Mouse (Mus musculus) heart, embryonic 12.5 days (tissue): Measurements from ENCODE around the gene Tcf20. TPM values are rescaled to one million over a fixed set of nuclear protein-coding genes. Genes with fewer than 3 reads are reported as not detected.
A peak's percentile ranks its signal among the peaks of the same experiment; 100 is the strongest.

Experiments
- ATAC-seq: fragments of 200-750 bp; cut with Nextera tagmentation; 2 replicates; pipeline ENCODE4 v1.8.0; 2017; ENCODE audit warnings: moderate TSS enrichment, moderate library complexity; ENCODE audit not compliant: insufficient number of reproducible peaks, low FRiP score
- H3K27ac ChIP-seq: fragments of 300-500 bp; sonication (generic); 2 replicates; pipeline ENCODE4 v1.5.1; 2016; ENCODE audit warnings: mild to moderate bottlenecking, moderate library complexity; ENCODE audit not compliant: poor library complexity, severe bottlenecking
- H3K27me3 ChIP-seq: fragments of 300-500 bp; sonication (generic); replicated peaks from 2 replicates; pipeline ENCODE4 v1.6.1; 2016; ENCODE audit warnings: mild to moderate bottlenecking, moderate library complexity
- H3K36me3 ChIP-seq: fragments of 300-500 bp; sonication (generic); 2 replicates; pipeline ENCODE4 v1.6.1; 2016; ENCODE audit warnings: mild to moderate bottlenecking, moderate library complexity
- H3K4me1 ChIP-seq: fragments of 300-500 bp; sonication (generic); replicated peaks from 2 replicates; pipeline ENCODE4 v1.6.1; 2016; ENCODE audit warnings: mild to moderate bottlenecking
- H3K4me2 ChIP-seq: fragments of 300-500 bp; sonication (generic); 2 replicates; pipeline ENCODE4 v1.6.1; 2016; ENCODE audit warnings: mild to moderate bottlenecking, moderate library complexity
- H3K4me3 ChIP-seq: fragments of 300-500 bp; sonication (generic); 2 replicates; pipeline ENCODE4 v1.5.1; 2016; ENCODE audit warnings: mild to moderate bottlenecking
- H3K9ac ChIP-seq: fragments of 300-500 bp; sonication (generic); 2 replicates; pipeline ENCODE4 v1.6.1; 2016; ENCODE audit warnings: mild to moderate bottlenecking, moderate library complexity
- H3K9me3 ChIP-seq: fragments of 300-500 bp; sonication (generic); replicated peaks from 2 replicates; pipeline ENCODE4 v1.6.1; 2016; ENCODE audit warnings: mild to moderate bottlenecking, moderate library complexity
- WGBS: fragments of 180-500 bp; shearing (Covaris S2); methylation state at CpG from one replicate; pipeline ENCODE4 v1.1.7; 2016; 5-methylcytosine and 5-hydroxymethylcytosine counted together
- polyA plus RNA-seq: library from polyadenylated mRNA; unstranded; fragments of >200 nt; fragmentation: Nextera tagmentation; extraction: Ambion mirVana; gene quantifications from 2 replicates; pipeline ENCODE4 v1.2.1, GENCODE M21; 2016

Tcf20 gene
- polyA plus RNA-seq, 1 experiment from 2014 or later: 5.4 TPM

DNA sequence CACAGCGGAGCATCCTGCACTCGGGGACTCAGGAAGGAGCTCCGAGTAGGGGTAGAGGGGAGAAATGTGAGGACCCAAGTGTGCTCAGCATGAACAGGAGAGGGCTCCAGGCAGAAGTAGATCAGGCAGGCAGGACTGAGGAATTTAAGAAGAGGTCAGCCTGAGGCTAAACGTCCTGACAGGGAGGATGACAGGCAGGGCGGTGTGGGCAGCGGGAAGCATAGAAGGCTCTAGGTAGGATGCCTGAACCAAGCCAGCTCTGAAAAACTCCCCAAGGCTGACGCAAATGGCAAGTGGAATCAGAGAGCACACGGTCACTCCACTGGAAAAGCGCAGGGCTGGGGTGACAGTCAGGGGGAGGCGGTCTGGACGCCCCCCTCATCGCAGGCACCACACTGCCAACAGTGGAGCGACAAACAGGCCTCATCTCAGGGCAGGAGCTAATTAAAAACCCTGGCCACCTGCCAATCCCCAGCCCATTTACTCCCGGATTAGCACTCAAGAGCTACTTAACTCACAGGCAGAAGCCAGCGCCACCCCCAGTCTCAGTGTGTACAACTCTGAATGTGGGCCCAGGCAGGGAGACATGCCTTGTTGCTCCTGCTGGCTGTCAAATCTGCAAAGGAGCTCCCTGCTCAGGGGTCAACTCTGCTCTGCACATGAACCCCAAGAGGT is 23.5 kb upstream of the Tcf20 start:
- Histone ChIP-seq H3K27ac (peak overlapping the region; percentile 82), H3K27me3 (peaks cover 12% of the 10 kb centered on the region; the same call in 1 of the 2 replicates), H3K9ac (peak overlapping the region; percentile 4; the same call in 1 of the 2 replicates), H3K4me1 (peaks cover 46% of the 10 kb centered on the region), H3K36me3 (no peaks in the 10 kb centered on the region), H3K4me3 (no peak overlapping the region; the same call in 1 of the 2 replicates), H3K9me3 (no peaks in the 10 kb centered on the region), H3K4me2 (peak overlapping the region; percentile 59)
- 20% methylated on average over 15 of the region's 15 CpGs for WGBS
- ATAC-seq: peak; percentile 75

DNA sequence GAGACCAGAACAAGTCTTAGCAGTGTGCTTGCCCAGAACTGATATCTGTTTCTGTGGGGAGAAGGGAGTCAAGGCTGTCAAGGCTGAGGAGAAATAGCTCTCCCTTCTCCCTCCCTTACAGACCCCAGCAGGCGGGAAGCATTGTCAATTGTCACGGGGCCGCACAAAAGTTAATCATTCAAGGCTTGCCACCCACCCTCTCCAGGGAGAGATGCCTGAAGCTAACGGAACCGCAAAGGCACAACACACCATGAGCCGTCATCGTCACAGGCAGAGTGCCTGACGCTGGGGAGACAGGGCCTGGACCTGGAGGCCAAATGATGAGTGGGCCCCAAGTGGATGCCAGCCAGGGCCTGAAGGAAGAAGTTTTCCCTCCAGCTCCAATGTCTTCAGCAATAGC is 22.8 kb upstream of the Tcf20 start:
- no peak overlapping the region for H3K4me3 ChIP-seq
- H3K9ac ChIP-seq: peak overlapping the region; percentile 37
- ATAC-seq: no peak
- peak overlapping the region; percentile 59 for H3K4me2 ChIP-seq
- no peaks in the 10 kb centered on the region for H3K36me3 ChIP-seq
- H3K27ac ChIP-seq: peak overlapping the region; percentile 82
- WGBS: 28% methylated on average over 8 of the region's 8 CpGs
- no peaks in the 10 kb centered on the region for H3K9me3 ChIP-seq
- peaks cover 46% of the 10 kb centered on the region for H3K4me1 ChIP-seq
- peaks cover 12% of the 10 kb centered on the region; the same call in 1 of the 2 replicates for H3K27me3 ChIP-seq

DNA sequence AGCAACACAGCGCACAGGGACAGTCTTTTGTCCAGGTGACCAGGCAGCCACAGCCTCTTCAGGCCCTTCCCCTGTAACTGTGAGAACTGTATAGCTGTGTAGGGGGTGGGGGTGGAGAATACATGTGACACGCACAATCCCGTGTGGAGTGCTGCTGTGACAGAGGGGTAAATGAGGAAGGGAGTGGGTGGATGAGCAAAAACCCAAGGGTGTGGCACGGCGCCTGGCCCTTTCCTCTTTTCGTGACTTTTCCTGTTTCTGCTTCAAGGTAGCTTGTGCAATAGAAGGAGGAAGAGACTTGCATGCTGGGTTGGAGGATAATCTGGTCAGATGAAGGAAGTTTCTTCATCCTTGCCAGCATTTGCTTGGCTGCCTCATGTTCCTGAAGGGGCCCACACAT is 21.9 kb upstream of the Tcf20 start:
- Histone ChIP-seq H3K4me1 (peaks cover 46% of the 10 kb centered on the region), H3K4me3 (no peak overlapping the region), H3K9me3 (no peaks in the 10 kb centered on the region), H3K27me3 (peaks cover 5% of the 10 kb centered on the region; the same call in 1 of the 2 replicates), H3K9ac (no peak overlapping the region), H3K4me2 (no peak overlapping the region), H3K36me3 (no peaks in the 10 kb centered on the region), H3K27ac (no peak overlapping the region)
- WGBS: 87% methylated on average over 6 of the region's 6 CpGs
- no peak for ATAC-seq

DNA sequence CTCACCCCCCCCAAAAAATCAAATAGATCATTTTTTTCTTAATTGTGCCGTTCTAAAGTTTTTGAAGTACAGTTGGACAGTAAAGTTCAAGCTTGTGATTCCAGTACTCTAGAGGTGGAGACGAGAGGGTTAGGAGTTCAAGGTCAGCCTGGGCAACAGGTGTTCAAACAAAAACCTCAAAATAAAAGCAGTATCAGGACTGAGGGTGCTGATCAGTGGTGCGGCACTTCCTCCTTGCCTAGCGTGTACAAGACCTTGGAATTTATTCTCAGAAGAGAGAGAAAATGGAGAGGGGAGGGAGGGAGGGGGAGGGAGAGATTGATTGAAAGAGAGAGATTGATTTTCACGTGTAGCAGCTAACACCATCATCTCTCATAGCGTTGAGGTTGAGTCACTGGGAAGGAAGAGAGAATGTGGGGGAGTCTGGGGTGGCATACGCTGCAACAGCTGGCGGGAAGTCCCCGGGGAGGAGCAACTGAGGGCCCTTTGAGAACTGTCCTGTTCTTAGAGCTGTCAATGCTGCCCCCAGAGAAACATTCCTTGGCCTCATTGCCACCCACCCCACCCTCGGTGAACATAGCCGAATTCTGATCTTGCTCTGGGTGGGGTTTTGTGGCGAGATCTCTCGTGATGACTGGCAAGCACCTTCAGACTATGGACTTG is 21.2 kb upstream of the Tcf20 start:
- ATAC-seq: no peak
- WGBS: 69% methylated on average over 13 of the region's 13 CpGs

DNA sequence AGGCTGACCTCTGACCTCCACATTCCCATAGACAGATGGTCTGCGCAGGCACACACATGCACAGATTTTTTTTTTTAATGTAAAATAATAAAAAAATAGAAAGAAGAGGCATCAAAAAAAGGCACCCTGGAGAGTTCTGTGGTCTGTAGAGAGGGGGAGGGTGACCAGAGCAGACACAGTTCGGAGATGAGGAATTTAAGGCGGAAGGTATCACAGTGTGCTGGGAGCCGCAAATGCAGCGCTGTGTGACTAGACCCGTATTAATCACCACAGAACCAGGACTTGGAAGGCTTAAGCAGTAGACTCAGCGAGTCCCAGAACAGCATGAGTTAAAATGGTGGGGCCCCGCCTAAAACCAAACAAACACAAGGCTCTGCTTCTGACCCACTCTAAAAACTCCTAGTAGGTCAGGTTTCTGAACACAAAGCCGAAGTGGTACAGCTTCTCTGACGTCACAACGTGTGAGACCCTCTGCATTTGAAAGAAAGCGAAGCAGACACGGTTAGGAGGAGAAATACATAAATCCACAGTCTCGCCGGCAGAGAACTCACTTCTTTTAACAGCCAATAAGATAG is 19.8 kb upstream of the Tcf20 start:
- WGBS: 59% methylated on average over 15 of the region's 15 CpGs

More for the DNA sequence above, 21.2 kb upstream of the Tcf20 start:
- H3K9me3 ChIP-seq: no peaks in the 10 kb centered on the region
- peaks cover 46% of the 10 kb centered on the region for H3K4me1 ChIP-seq
- H3K27me3 ChIP-seq: peaks cover 5% of the 10 kb centered on the region; the same call in 1 of the 2 replicates
- H3K27ac ChIP-seq: no peak overlapping the region
- no peak overlapping the region for H3K4me3 ChIP-seq
- no peaks in the 10 kb centered on the region for H3K36me3 ChIP-seq
- H3K9ac ChIP-seq: no peak overlapping the region
- no peak overlapping the region for H3K4me2 ChIP-seq

DNA sequence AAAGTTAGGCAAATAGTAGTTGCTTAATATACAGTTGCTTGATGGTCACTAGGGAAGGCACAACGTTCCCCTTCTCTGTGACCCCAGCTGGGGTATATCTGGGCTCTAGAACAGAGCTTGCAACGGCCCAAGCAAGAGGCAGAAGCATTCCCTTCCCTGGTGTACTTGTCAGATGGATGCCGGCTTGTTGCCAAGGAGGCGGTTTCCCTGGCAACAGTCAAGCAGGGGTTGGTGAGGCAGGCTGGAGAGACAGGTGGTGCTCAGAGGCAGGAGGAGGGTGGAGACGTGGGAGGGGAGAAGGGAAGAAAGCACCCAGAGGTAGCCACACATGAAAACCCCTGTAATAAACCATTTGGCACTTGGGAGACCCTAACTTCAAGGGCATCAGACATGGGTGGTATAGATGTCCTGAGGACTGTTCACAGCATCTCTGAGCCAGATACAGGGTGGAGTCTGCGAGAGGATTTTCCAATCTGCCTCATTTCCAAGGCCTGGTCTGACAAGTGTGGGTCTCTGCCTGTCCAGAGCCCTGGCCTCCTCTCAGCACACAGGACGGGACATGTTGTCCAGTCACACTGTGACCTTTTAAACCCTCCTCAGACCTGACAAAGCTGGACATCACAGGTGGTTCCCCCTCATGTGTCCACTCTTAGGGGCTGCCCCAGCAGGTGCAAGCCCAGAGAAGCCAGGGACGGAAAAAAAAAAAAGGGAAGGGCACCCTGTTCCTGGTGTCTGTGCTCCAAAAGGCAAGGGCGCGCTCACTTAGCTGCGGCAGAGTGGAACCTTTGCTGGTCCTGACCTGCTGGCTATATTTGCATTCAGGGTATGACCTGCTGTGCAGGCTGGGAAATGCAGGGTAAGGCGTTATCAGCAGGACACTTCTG is 15.2 kb upstream of the Tcf20 start:
- Histone ChIP-seq H3K9ac (no peak overlapping the region), H3K4me2 (no peak overlapping the region), H3K27ac (no peak overlapping the region), H3K36me3 (no peaks in the 10 kb centered on the region), H3K9me3 (no peaks in the 10 kb centered on the region), H3K27me3 (peaks cover 48% of the 10 kb centered on the region), H3K4me1 (peaks cover 4% of the 10 kb centered on the region; the same call in 1 of the 2 replicates), H3K4me3 (no peak overlapping the region)
- WGBS: 48% methylated on average over 12 of the region's 12 CpGs
- ATAC-seq: no peak

More for the DNA sequence above, 19.8 kb upstream of the Tcf20 start:
- ATAC-seq: no peak
- no peak overlapping the region for H3K27ac ChIP-seq
- no peak overlapping the region for H3K9ac ChIP-seq
- H3K9me3 ChIP-seq: no peaks in the 10 kb centered on the region
- no peak overlapping the region for H3K4me2 ChIP-seq
- H3K27me3 ChIP-seq: peaks cover 12% of the 10 kb centered on the region
- no peaks in the 10 kb centered on the region for H3K36me3 ChIP-seq
- peaks cover 36% of the 10 kb centered on the region for H3K4me1 ChIP-seq
- H3K4me3 ChIP-seq: no peak overlapping the region

DNA sequence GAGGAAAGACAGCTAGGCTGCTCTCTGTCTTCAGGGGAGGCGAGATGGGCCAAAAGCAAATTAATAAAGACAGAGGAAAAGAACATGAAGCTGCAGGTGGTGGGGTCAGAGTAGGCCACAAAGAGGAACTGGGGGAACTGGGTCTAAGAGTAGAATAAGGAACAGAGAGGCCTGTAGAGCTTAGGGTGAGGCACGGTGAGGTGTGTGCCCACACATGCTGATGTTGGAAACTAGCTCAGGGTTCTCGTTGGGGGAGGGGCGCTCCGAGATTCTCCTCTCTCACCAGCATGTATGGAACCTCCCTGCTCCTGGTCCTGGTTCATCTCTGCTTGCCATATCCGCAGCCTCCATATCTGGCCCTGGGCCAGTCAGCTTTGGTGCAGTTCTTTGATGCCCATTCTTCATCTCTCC is 11.1 kb upstream of the Tcf20 start:
- 82% methylated on average over 6 of the region's 6 CpGs for WGBS
- Histone ChIP-seq H3K9me3 (no peaks in the 10 kb centered on the region), H3K36me3 (no peaks in the 10 kb centered on the region), H3K4me3 (no peak overlapping the region), H3K4me1 (peaks cover 29% of the 10 kb centered on the region), H3K27me3 (peaks cover 46% of the 10 kb centered on the region), H3K4me2 (no peak overlapping the region), H3K9ac (no peak overlapping the region), H3K27ac (no peak overlapping the region)
- ATAC-seq: no peak

DNA sequence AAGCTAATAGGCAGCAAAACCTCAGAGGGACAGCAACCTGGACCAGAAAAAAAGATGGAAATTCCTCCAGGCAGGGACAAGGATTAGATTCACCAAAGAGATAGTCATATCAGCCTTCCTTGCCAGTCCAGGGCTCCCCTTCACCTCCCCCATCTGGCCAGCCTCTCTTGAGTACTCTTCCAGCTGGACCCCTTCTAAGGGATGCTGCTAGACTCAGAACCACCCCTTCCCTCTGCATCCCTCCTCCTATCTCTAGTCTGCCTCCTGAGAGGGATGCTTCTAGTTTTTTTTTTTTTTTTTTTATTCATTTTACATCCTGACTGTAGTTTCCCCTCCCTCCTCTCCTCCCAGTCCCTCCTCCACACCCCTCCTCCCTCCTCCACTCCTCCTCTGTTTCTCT is 8.8 kb upstream of the Tcf20 start:
- H3K9me3 ChIP-seq: no peaks in the 10 kb centered on the region
- no peak overlapping the region for H3K27ac ChIP-seq
- peaks cover 29% of the 10 kb centered on the region for H3K27me3 ChIP-seq
- H3K4me3 ChIP-seq: no peak overlapping the region
- ATAC-seq: no peak
- H3K4me1 ChIP-seq: peaks cover 32% of the 10 kb centered on the region
- no peak overlapping the region for H3K9ac ChIP-seq
- H3K36me3 ChIP-seq: no peaks in the 10 kb centered on the region
- no peak overlapping the region for H3K4me2 ChIP-seq

DNA sequence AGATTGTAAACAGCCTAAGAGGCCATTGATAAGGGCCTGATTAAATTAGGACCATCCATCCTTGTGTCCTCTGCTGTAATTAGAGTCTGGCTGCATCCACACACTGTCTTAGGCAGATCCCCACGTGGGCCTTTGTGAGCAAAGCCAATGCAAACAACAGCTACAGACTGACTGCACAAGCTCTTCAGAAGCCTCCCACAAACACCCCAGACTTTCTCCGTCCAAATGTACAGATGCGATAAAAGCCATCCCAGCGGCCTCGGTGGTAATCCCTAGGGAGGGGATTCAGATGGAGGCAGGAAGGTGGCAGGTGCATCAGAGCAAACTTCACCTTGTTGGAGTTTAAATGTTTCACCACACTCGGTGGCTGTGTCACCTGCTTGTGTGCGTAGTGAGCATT is 7.6 kb upstream of the Tcf20 start:
- ATAC-seq: no peak
- 61% methylated on average over 7 of the region's 7 CpGs for WGBS
- H3K4me1 ChIP-seq: peaks cover 32% of the 10 kb centered on the region
- H3K36me3 ChIP-seq: no peaks in the 10 kb centered on the region
- H3K27me3 ChIP-seq: peaks cover 32% of the 10 kb centered on the region
- no peak overlapping the region for H3K9ac ChIP-seq
- no peak overlapping the region for H3K4me3 ChIP-seq
- H3K4me2 ChIP-seq: no peak overlapping the region
- no peak overlapping the region for H3K27ac ChIP-seq
- no peaks in the 10 kb centered on the region for H3K9me3 ChIP-seq

DNA sequence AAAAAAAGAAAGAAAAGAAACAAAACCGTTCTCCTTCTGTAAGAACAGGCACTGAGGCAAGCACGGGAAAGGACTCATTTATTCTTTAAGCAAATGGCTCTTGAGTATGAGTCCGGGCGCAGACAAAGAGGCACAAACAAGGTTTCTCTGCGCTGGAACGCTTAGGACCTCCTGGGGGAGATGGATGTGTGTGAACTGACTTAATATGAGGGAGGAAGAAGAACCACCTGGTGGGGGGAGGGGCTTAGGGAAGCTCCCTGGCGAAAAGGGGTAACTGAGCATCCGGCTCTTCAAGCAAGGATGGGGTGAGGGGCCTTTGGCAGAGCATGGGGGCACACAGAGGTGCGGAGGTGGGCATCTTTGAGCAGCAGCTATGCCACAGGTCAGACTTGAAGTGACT is 5.2 kb upstream of the Tcf20 start:
- Histone ChIP-seq H3K4me2 (no peak overlapping the region), H3K9me3 (no peaks in the 10 kb centered on the region), H3K9ac (no peak overlapping the region), H3K4me3 (no peak overlapping the region), H3K27me3 (peaks cover 21% of the 10 kb centered on the region; the same call in 1 of the 2 replicates), H3K36me3 (no peaks in the 10 kb centered on the region), H3K4me1 (peaks cover 34% of the 10 kb centered on the region), H3K27ac (no peak overlapping the region)
- no peak for ATAC-seq
- 69% methylated on average over 9 of the region's 9 CpGs for WGBS
